Mouse (Mus musculus): ENCODE data around the gene Ttll7.

The Ttll7 gene

GRCm38 (mm10) chr3:147000963-147001362 lies 148.8 kb downstream of the Ttll7 start:
- DNase-seq, result no peak

GRCm38 (mm10) chr3:147001557-147001956 lies 149.4 kb downstream of the Ttll7 start:
- DNase-seq, result no peak

DNA sequence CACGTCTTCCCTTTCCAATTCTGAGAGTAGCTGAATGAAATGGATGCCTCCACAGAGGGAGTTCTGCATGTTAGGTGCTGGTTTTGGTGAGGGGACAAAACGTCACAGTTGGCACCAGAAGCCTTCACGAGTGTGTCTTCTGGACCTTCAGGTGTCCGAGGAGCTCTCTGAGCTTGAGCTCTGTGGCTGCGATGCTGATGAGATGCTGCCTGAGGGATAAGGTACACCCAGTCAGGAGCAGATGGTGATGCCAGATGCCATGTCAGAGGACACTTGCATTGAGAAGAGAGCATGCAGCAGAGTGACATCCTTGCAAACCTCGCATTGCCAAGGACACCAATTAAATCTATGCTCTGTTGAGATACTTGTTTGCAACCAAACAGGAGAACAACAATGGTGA lies 164.3 kb downstream of the Ttll7 start:
- peak; percentile 22 for DNase-seq

DNA sequence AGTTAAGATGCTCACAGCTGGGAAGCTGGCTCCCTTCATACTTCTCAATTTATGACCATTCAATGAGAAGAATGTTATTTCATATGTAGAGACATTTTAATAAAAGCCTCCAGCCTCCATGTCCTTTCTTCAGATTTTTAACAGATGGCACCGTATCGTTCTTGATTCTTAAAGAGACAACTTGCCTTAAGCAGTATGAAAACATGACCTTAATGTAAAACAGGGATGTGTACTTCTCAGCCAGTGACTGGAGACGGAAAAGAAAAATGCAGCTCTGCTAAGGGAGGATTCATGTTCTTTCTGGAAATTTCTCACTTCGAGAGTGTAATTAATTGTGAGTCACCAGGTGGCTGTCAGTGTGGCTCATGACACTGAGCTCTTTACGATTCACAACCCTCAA lies 167.3 kb downstream of the Ttll7 start:
- no peak for DNase-seq

DNA sequence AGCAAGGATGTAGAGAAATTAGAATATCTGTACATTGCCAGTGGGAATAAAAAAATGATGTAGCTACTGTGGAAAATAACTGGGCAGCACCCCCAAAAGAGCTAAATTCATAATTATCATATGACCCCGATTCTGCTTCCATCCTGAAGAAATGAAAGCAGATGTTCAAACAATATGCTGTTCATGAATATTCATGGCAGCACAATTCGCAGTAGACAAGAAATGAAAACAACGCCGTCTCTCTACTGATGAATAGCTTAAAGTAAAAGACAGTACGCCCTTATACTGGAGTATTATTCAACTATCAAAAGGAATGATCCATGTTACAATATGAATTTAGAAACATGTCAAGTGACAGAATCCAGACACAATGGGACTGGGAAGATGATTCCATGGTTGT lies 174.1 kb downstream of the Ttll7 start:
- no peak for DNase-seq

GRCm38 (mm10) chr3:147028382-147028781 lies 176.2 kb downstream of the Ttll7 start:
- DNase-seq, result no peak

DNA sequence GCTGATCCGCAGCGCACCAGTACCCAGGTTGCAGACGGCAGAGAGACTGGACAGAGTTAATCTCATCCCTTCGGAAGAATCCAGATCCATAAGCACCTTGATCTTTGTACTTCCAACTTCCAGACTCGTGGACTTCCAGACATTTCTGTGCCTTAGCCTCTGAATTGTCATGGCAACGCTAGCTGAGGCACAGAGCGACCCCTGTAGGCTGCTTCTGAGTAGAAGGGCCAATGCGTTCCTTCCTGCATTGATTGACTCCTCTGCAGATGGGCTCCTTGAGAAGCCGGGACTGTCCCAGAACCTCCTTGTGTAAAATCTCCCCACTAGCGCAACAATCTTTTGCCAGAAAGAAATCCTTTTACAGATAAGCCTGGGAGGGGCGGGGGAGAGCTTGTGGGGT lies 177.6 kb downstream of the Ttll7 start:
- no peak for DNase-seq

- no peak for DNase-seq
Measured at GRCm38 (mm10) chr3:147030266-147030880, 178.2 kb downstream of the Ttll7 start.
